Mouse (Mus musculus) midbrain, postnatal 0 days (tissue): ENCODE data around the gene Smarcd2. TPM values are rescaled to one million over a fixed set of nuclear protein-coding genes. Genes with fewer than 3 reads are reported as not detected.

Experiments
- ATAC-seq: fragments of 200-750 bp; cut with Nextera tagmentation; 2 replicates; pipeline ENCODE4 v1.8.0; 2017; ENCODE audit warnings: moderate number of reproducible peaks, mild to moderate bottlenecking, moderate TSS enrichment, moderate library complexity; ENCODE audit not compliant: low FRiP score
- DNase-seq: peaks from one replicate; pipeline ENCODE4 v3.0.0-alpha.2; 2015; ENCODE audit warnings: low spot score
- H3K27ac ChIP-seq: fragments of 300-500 bp; sonication (generic); 2 replicates; pipeline ENCODE4 v1.5.1; 2014; ENCODE audit warnings: low read depth, mild to moderate bottlenecking, low read length, mixed read lengths
- H3K27me3 ChIP-seq: fragments of 300-500 bp; sonication (generic); 2 replicates; pipeline ENCODE4 v1.6.1; 2014; ENCODE audit warnings: low read length, control low read depth, mixed read lengths; ENCODE audit not compliant: insufficient read depth
- H3K36me3 ChIP-seq: fragments of 300-500 bp; sonication (generic); 2 replicates; pipeline ENCODE4 v1.6.1; 2014; ENCODE audit warnings: low read length, control low read depth, mixed read lengths; ENCODE audit not compliant: insufficient read depth
- H3K4me1 ChIP-seq: fragments of 300-500 bp; sonication (generic); 2 replicates; pipeline ENCODE4 v1.6.1; 2014; ENCODE audit warnings: mild to moderate bottlenecking, control low read depth, antibody characterized with exemption, low read length, mixed read lengths; ENCODE audit not compliant: insufficient read depth
- H3K4me2 ChIP-seq: fragments of 300-500 bp; sonication (generic); 2 replicates; pipeline ENCODE4 v1.6.1; 2014; ENCODE audit warnings: low read depth, mild to moderate bottlenecking, low read length, mixed read lengths; ENCODE audit not compliant: poor library complexity, severe bottlenecking
- H3K4me3 ChIP-seq: fragments of 300-500 bp; sonication (generic); 2 replicates; pipeline ENCODE4 v1.5.1; 2014; ENCODE audit warnings: low read depth, mild to moderate bottlenecking, low read length, moderate library complexity
- H3K9ac ChIP-seq: fragments of 300-500 bp; sonication (generic); replicated peaks from 2 replicates; pipeline ENCODE4 v1.6.1; 2014; ENCODE audit warnings: mild to moderate bottlenecking, low read length, moderate library complexity, mixed read lengths; ENCODE audit not compliant: poor library complexity, severe bottlenecking
- H3K9me3 ChIP-seq: fragments of 300-500 bp; sonication (generic); 2 replicates; pipeline ENCODE4 v1.6.1; 2016; ENCODE audit warnings: low read length, control low read depth
- CTCF ChIP-seq: IDR thresholded peaks from 2 replicates; pipeline ENCODE4 v1.5.1; 2016; ENCODE audit warnings: antibody characterized with exemption, mild to moderate bottlenecking
- whole genome bisulfite sequencing: fragments of 180-500 bp; shearing (Covaris S2); extraction: QIAGEN DNeasy Blood & Tissue Kit; methylation state at CpG from one replicate; pipeline ENCODE4 v1.1.7; 2014; 5-methylcytosine and 5-hydroxymethylcytosine counted together
- polyA plus RNA-seq: library from polyadenylated mRNA; unstranded; fragments of >200 nt; fragmentation: Nextera tagmentation; extraction: Ambion mirVana; gene quantifications from 2 replicates; pipeline ENCODE4 v1.2.1, GENCODE M21; 2015
- total RNA-seq: library from RNA; depleted of rRNA; stranded (reverse); fragments of >200 nt; gene quantifications from 2 replicates; pipeline ENCODE4 v1.2.3, GENCODE M21; 2014

Gene Smarcd2
- total and polyA plus RNA-seq, 2 experiments from 2014 or later = 6.8 to 27.5 TPM

- no peak for TF ChIP-seq CTCF
- H3K9ac ChIP-seq = no peak overlapping the region
- H3K9me3 ChIP-seq = no peaks in the 10 kb centered on the region
- no peaks in the 10 kb centered on the region for H3K4me1 ChIP-seq
- no peak overlapping the region for H3K4me3 ChIP-seq
- no peak overlapping the region for H3K4me2 ChIP-seq
- no peak for DNase-seq
- no peaks in the 10 kb centered on the region for H3K36me3 ChIP-seq
- WGBS = 59% methylated on average over 11 of the region's 11 CpGs
- no peaks in the 10 kb centered on the region for H3K27me3 ChIP-seq
- no peak overlapping the region for H3K27ac ChIP-seq
- ATAC-seq = no peak
Measured at GRCm38 (mm10) chr11:106286987-106287386, 14.2 kb upstream of the Smarcd2 start.

DNA sequence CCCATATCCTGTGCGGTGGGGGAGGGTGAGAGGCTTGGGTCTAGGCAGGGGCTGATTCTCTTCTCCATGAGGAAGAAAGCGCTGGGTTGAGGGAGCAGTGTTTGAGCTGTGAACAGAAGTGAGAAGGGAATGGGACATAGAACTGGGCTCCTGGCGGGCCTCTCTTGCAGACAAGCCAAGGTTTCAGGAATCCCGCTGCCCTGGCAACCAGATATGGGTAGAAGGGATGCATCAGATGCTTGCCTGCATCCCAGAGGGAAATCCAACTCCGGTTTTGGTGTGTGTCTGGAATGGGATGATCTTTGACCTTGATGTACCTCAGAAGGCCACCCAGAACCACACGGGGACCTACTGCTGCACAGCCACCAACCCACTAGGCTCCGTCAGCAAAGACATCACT is 13.4 kb upstream of the Smarcd2 start:
- H3K4me1 ChIP-seq = no peaks in the 10 kb centered on the region
- H3K4me2 ChIP-seq = no peak overlapping the region
- 86% methylated on average over 7 of the region's 7 CpGs for WGBS
- H3K36me3 ChIP-seq = no peaks in the 10 kb centered on the region
- no peak for DNase-seq
- no peak overlapping the region for H3K27ac ChIP-seq
- no peaks in the 10 kb centered on the region for H3K27me3 ChIP-seq
- no peak for ATAC-seq
- H3K4me3 ChIP-seq = no peak overlapping the region
- no peak overlapping the region for H3K9ac ChIP-seq
- TF ChIP-seq CTCF = no peak
- no peaks in the 10 kb centered on the region for H3K9me3 ChIP-seq

DNA sequence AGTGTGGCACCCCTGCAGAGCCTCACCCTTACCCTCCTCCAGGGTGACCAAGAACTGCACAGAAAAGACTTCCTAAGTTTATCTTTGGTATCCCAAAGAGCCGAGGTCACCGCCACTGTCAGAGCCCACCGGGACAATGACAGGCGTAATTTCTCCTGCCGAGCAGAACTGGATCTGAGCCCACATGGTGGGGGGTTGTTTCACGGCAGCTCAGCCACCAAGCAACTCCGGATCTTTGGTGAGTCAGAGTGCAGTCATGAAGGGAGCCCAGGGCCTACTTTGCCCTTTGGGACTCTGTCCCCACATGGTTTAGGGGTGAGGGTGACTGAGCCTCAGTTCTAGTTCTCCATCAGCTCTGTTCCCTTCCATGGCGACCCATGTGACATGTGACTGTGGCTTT is 11.4 kb upstream of the Smarcd2 start:
- H3K4me2 ChIP-seq = no peak overlapping the region
- H3K4me3 ChIP-seq = no peak overlapping the region
- H3K9me3 ChIP-seq = no peaks in the 10 kb centered on the region
- ATAC-seq = no peak
- no peak for DNase-seq
- H3K9ac ChIP-seq = no peak overlapping the region
- no peaks in the 10 kb centered on the region for H3K27me3 ChIP-seq
- 57% methylated on average over 8 of the region's 8 CpGs for WGBS
- no peaks in the 10 kb centered on the region for H3K36me3 ChIP-seq
- no peaks in the 10 kb centered on the region for H3K4me1 ChIP-seq
- H3K27ac ChIP-seq = no peak overlapping the region
- no peak for TF ChIP-seq CTCF

DNA sequence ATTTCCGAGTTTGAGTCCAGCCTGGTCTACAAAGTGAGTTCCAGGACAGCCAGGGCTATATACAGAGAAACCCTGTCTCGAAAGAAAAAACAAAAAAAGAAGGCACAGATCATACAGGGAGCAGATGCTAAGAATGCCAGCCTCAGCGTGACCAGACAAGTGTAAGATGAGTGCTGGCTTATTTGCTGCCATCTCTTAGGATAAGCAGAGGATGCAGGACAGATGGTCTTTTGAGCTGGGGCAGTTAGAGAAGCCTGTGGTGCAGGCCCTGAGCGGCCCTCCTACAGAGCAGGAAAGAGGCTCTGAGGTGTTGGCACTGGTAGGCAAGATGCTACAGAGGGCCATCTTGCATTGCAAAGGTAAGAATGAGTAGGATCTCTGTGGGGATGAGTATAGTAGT is 10.6 kb upstream of the Smarcd2 start:
- Histone ChIP-seq H3K4me3 (no peak overlapping the region), H3K27ac (no peak overlapping the region), H3K27me3 (no peaks in the 10 kb centered on the region), H3K4me1 (no peaks in the 10 kb centered on the region), H3K9me3 (no peaks in the 10 kb centered on the region), H3K36me3 (no peaks in the 10 kb centered on the region), H3K9ac (no peak overlapping the region), H3K4me2 (no peak overlapping the region)
- no peak for ATAC-seq
- no peak for TF ChIP-seq CTCF
- WGBS = 87% methylated on average over 4 of the region's 4 CpGs
- DNase-seq = no peak

DNA sequence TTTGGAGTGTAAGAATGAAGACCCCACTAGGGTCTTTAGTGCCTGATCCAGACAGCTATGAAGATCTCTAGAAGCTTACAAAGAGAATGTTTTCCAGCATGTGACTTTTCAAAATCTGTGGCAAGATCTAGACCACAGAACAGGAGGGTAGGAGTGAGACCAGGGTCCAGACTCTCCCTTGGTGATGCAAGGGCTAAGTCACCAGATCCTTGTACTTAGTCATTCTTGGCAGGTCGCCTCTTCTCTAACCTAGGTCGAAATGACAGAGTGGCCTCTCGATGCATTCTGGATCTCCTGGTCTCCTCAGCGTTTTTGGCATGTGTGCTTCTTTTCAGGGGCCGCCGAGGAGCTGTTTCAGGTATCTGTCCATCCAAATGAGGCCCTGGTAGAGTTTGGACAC is 9.7 kb upstream of the Smarcd2 start:
- Histone ChIP-seq H3K27ac (no peak overlapping the region), H3K9ac (no peak overlapping the region), H3K27me3 (no peaks in the 10 kb centered on the region), H3K4me1 (no peaks in the 10 kb centered on the region), H3K4me2 (no peak overlapping the region), H3K4me3 (no peak overlapping the region), H3K36me3 (no peaks in the 10 kb centered on the region), H3K9me3 (no peaks in the 10 kb centered on the region)
- no peak for TF ChIP-seq CTCF
- ATAC-seq (no peak), DNase-seq (no peak)
- 84% methylated on average over 6 of the region's 6 CpGs for WGBS

DNA sequence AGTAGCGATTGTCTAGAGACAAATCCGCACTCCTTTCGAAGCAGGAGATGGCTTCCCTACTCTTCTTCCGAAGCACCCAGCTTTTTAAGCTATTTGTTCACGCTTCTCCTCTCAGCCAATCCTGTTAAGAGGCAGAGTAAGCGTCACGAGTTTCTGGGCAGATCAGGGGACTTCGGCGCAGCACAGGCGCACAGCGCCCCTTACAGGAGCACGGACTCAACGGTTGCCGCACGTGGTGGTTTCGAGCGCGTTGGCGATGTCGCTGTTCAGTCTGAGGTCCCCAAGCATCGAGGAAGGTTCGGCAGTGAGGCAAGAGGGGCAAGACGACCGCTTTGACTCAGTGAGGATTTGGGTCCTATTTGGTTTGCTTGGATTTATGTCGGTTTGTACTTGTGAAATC is 3.7 kb upstream of the Smarcd2 start, which contains the start of gene Tcam1:
Tcam1 (plus strand) TSS at position 219 of the 400 bp plus-strand sequence.
- no peak within 1 kb of the TSS for H3K9ac ChIP-seq
- peak; percentile 75 for ATAC-seq
- TF ChIP-seq CTCF = peak; percentile 95

More for the DNA sequence above, 3.7 kb upstream of the Smarcd2 start, which contains the start of gene Tcam1:
- peak within 1 kb of the TSS; percentile 40 for H3K4me2 ChIP-seq
- no peaks in the 10 kb centered on the region for H3K27me3 ChIP-seq
- no peaks in the 10 kb centered on the region for H3K36me3 ChIP-seq
- H3K4me3 ChIP-seq = 0 out of 2 replicates have a peak within 1 kb of the TSS, but pooled peaks have one; percentile 0
- DNase-seq = peak; percentile 96
- peaks cover 8% of the 10 kb centered on the region for H3K4me1 ChIP-seq
- H3K27ac ChIP-seq = no peak within 1 kb of the TSS
- no peaks in the 10 kb centered on the region for H3K9me3 ChIP-seq
- WGBS = 6% methylated on average over 25 of the region's 25 CpGs
